In genomic region chr5:138277994-138278393, GRCm38 (mm10) we compare ENCODE assay signal across 15 mouse cellular contexts. TPM values are rescaled to one million over a fixed set of nuclear protein-coding genes. Genes with fewer than 3 reads are reported as not detected.
A peak's percentile ranks its signal among the peaks of the same experiment; 100 is the strongest.
DNase-seq lines count a peak whose midpoint lies in the region; ATAC-seq and TF ChIP-seq lines count a peak whose summit lies in the region.
"Had no signal": no experiment of that assay in that cellular context is flagged by ENCODE, and none has a peak within 500 bp of the region (broad histone marks: within the 10 kb centered on the region; RNA-seq: fewer than 3 reads in every experiment).

No protein-coding gene starts in this region.

- WGBS in intestine, embryonic 15.5 days = 87% methylated on average over 7 of the region's 7 CpGs
- WGBS in intestine, postnatal 0 days = 84% methylated on average over 7 of the region's 7 CpGs
- WGBS in forebrain, postnatal 0 days = 88% methylated on average over 7 of the region's 7 CpGs
- WGBS in limb, embryonic 13.5 days = 84% methylated on average over 7 of the region's 7 CpGs
- 90% methylated on average over 7 of the region's 7 CpGs for WGBS in neural tube, embryonic 14.5 days

- H3K36me3 ChIP-seq in intestine, embryonic 15.5 days = no peaks in the 10 kb centered on the region
- H3K36me3 ChIP-seq in intestine, postnatal 0 days (ENCODE audit: control insufficient read depth, insufficient read depth) = no peaks in the 10 kb centered on the region
- peaks cover 13% of the 10 kb centered on the region; the same call in 1 of the 2 replicates for H3K36me3 ChIP-seq in forebrain, postnatal 0 days (ENCODE audit: insufficient read depth)
- peaks cover 42% of the 10 kb centered on the region for H3K36me3 ChIP-seq in limb, embryonic 13.5 days
- H3K36me3 ChIP-seq in neural tube, embryonic 14.5 days (ENCODE audit: control insufficient read depth, insufficient read depth, low read length) = peaks cover 4% of the 10 kb centered on the region; the same call in 1 of the 2 replicates

- no peak overlapping the region for H3K4me3 ChIP-seq in intestine, embryonic 15.5 days (replicated peaks)
- no peak overlapping the region for H3K4me3 ChIP-seq in intestine, postnatal 0 days (ENCODE audit: low read depth, low read length)
- peak overlapping the region; percentile 70; the same call in 1 of the 2 replicates for H3K4me3 ChIP-seq in forebrain, postnatal 0 days (ENCODE audit: low read depth, low read length)
- H3K4me3 ChIP-seq in limb, embryonic 13.5 days = peak overlapping the region; percentile 78
- peak overlapping the region; percentile 71; the same call in 1 of the 2 replicates for H3K4me3 ChIP-seq in neural tube, embryonic 14.5 days (ENCODE audit: low read depth, low read length)

- H3K9me3 ChIP-seq in intestine, embryonic 15.5 days = no peaks in the 10 kb centered on the region
- H3K9me3 ChIP-seq in intestine, postnatal 0 days (ENCODE audit: control insufficient read depth) = no peaks in the 10 kb centered on the region
- H3K9me3 ChIP-seq in forebrain, postnatal 0 days (ENCODE audit: low read length) = no peaks in the 10 kb centered on the region
- H3K9me3 ChIP-seq in limb, embryonic 13.5 days = peaks cover 6% of the 10 kb centered on the region; the same call in 1 of the 2 replicates
- H3K9me3 ChIP-seq in neural tube, embryonic 14.5 days (ENCODE audit: control insufficient read depth, low read length) = no peaks in the 10 kb centered on the region

- no peak overlapping the region for H3K27ac ChIP-seq in intestine, embryonic 15.5 days
- no peak overlapping the region for H3K27ac ChIP-seq in intestine, postnatal 0 days (ENCODE audit: low read depth, low read length)
- H3K27ac ChIP-seq in forebrain, postnatal 0 days (ENCODE audit: low read depth, low read length) = no peak overlapping the region
- H3K27ac ChIP-seq in limb, embryonic 13.5 days = no peak overlapping the region
- H3K27ac ChIP-seq in neural tube, embryonic 14.5 days (ENCODE audit: low read depth, low read length) = no peak overlapping the region

- DNase-seq in forebrain, postnatal 0 days = no peak
- DNase-seq in gastrocnemius, postnatal 4 days (ENCODE audit: low spot score in 2 of 2) = no peak
- DNase-seq in adrenal gland, adult 18-20 months (ENCODE audit: low spot score in 2 of 2) = no peak
- DNase-seq in Muller cell, postnatal 12 days (ENCODE audit: inconsistent ontology term) = no peak
- DNase-seq: cerebellum, postnatal 14 days; kidney, adult 9 months; layer of hippocampus, adult 9-11 months; lung, postnatal 10 days had no signal

- no peak for TF ChIP-seq CTCF in intestine, postnatal 0 days (IDR thresholded peaks at IDR 0.05; ENCODE audit: low read depth)
- TF ChIP-seq CTCF in forebrain, postnatal 0 days (IDR thresholded peaks at IDR 0.05; ENCODE audit: low read depth) = no peak

- H3K27me3 ChIP-seq in intestine, embryonic 15.5 days (replicated peaks) = no peaks in the 10 kb centered on the region
- no peaks in the 10 kb centered on the region; the same call in 1 of the 2 replicates for H3K27me3 ChIP-seq in intestine, postnatal 0 days (replicated peaks; ENCODE audit: control insufficient read depth, insufficient read depth, low read length)
- no peaks in the 10 kb centered on the region for H3K27me3 ChIP-seq in forebrain, postnatal 0 days (ENCODE audit: insufficient read depth, low read length)
- H3K27me3 ChIP-seq in limb, embryonic 13.5 days = peaks cover 4% of the 10 kb centered on the region; the same call in 1 of the 2 replicates
- no peaks in the 10 kb centered on the region for H3K27me3 ChIP-seq in neural tube, embryonic 14.5 days (ENCODE audit: control insufficient read depth, insufficient read depth, low read length)

- 0 out of 2 replicates have a peak overlapping the region, but pooled peaks have one; percentile 82 for H3K4me2 ChIP-seq in intestine, embryonic 15.5 days (replicated peaks)
- no peak overlapping the region for H3K4me2 ChIP-seq in intestine, postnatal 0 days (replicated peaks; ENCODE audit: low read depth)
- H3K4me2 ChIP-seq in forebrain, postnatal 0 days (ENCODE audit: low read depth) = peak overlapping the region; percentile 61
- peak overlapping the region; percentile 92 for H3K4me2 ChIP-seq in limb, embryonic 13.5 days (replicated peaks)
- peak overlapping the region; percentile 62 for H3K4me2 ChIP-seq in neural tube, embryonic 14.5 days (ENCODE audit: low read depth, low read length)

- no peak overlapping the region for H3K9ac ChIP-seq in intestine, embryonic 15.5 days
- H3K9ac ChIP-seq in intestine, postnatal 0 days (ENCODE audit: low read depth, low read length) = no peak overlapping the region
- no peak overlapping the region for H3K9ac ChIP-seq in forebrain, postnatal 0 days
- H3K9ac ChIP-seq in limb, embryonic 13.5 days = no peak overlapping the region
- no peak overlapping the region for H3K9ac ChIP-seq in neural tube, embryonic 14.5 days (replicated peaks; ENCODE audit: low read depth, low read length)

- H3K4me1 ChIP-seq in intestine, embryonic 15.5 days (replicated peaks) = peaks cover 21% of the 10 kb centered on the region
- no peaks in the 10 kb centered on the region for H3K4me1 ChIP-seq in intestine, postnatal 0 days (replicated peaks; ENCODE audit: control insufficient read depth, insufficient read depth, low read length)
- peaks cover 28% of the 10 kb centered on the region; the same call in 1 of the 2 replicates for H3K4me1 ChIP-seq in forebrain, postnatal 0 days (ENCODE audit: insufficient read depth)
- peaks cover 48% of the 10 kb centered on the region for H3K4me1 ChIP-seq in limb, embryonic 13.5 days
- peaks cover 42% of the 10 kb centered on the region for H3K4me1 ChIP-seq in neural tube, embryonic 14.5 days (ENCODE audit: control insufficient read depth, insufficient read depth, low read length)

- no peak for ATAC-seq in intestine, embryonic 15.5 days
- no peak for ATAC-seq in intestine, postnatal 0 days
- no peak for ATAC-seq in forebrain, postnatal 0 days
- no peak for ATAC-seq in limb, embryonic 13.5 days (ENCODE audit: low FRiP score, low read depth)
- ATAC-seq in neural tube, embryonic 14.5 days (ENCODE audit: low read depth) = no peak

RNA-seq across cellular contexts. Expression of gene Gm43720, which starts 1.8 kb away (rescaled TPM):
- not detected in 2 replicates for polyA plus RNA-seq in intestine, embryonic 15.5 days (2015; fragmentation: Nextera tagmentation; extraction: Ambion mirVana)
- polyA plus RNA-seq in intestine, postnatal 0 days (2015; fragmentation: Nextera tagmentation; extraction: Ambion mirVana) = 0.07 TPM in 2 replicates
- 0.31 and 0.33 TPM in 2 replicates for total RNA-seq in forebrain, postnatal 0 days (2014; rRNA removed)
- 0.04 TPM in 1 of 2 replicates, not detected in the other for polyA plus RNA-seq in forebrain, postnatal 0 days (2015; fragmentation: Nextera tagmentation; extraction: Ambion mirVana)
- polyA plus RNA-seq in limb, embryonic 13.5 days (2015; fragmentation: Nextera tagmentation; extraction: Ambion mirVana) = 0.13 and 0.29 TPM in 2 replicates
- polyA plus RNA-seq in neural tube, embryonic 14.5 days (2014; fragmentation: Nextera tagmentation; extraction: Ambion mirVana) = 0.11 TPM in 1 of 2 replicates, not detected in the other
- total RNA-seq in gastrocnemius, postnatal 4 days (2021) = not detected
- total RNA-seq in adrenal gland, adult 18-20 months (2021) = not detected
- total RNA-seq: gastrocnemius, adult 8-10 months; MEL had no signal
- polyA plus RNA-seq: thymus, postnatal 0 days had no signal

RNA-seq across cellular contexts. Expression of gene Gpc2, which starts 1.8 kb away (rescaled TPM):
- polyA plus RNA-seq in intestine, embryonic 15.5 days (2015; fragmentation: Nextera tagmentation; extraction: Ambion mirVana) = 13.7 and 15.2 TPM in 2 replicates
- polyA plus RNA-seq in intestine, postnatal 0 days (2015; fragmentation: Nextera tagmentation; extraction: Ambion mirVana) = 1.4 TPM in 2 replicates
- 145 and 170 TPM in 2 replicates for total RNA-seq in forebrain, postnatal 0 days (2014; rRNA removed)
- 54.2 and 62.0 TPM in 2 replicates for polyA plus RNA-seq in forebrain, postnatal 0 days (2015; fragmentation: Nextera tagmentation; extraction: Ambion mirVana)
- 52.9 and 55.6 TPM in 2 replicates for polyA plus RNA-seq in limb, embryonic 13.5 days (2015; fragmentation: Nextera tagmentation; extraction: Ambion mirVana)
- 25.7 and 25.8 TPM in 2 replicates for polyA plus RNA-seq in neural tube, embryonic 14.5 days (2014; fragmentation: Nextera tagmentation; extraction: Ambion mirVana)
- 1 to 10 TPM; 1.7 to 3.0 TPM for total RNA-seq in gastrocnemius, postnatal 4 days (2021)
- under 1 TPM; 0.51 to 0.89 TPM for total RNA-seq in adrenal gland, adult 18-20 months (2021)

RNA-seq across cellular contexts. Expression of gene Stag3, which starts 2.0 kb away (rescaled TPM):
- polyA plus RNA-seq in intestine, embryonic 15.5 days (2015; fragmentation: Nextera tagmentation; extraction: Ambion mirVana) = 2.0 and 2.9 TPM in 2 replicates
- polyA plus RNA-seq in intestine, postnatal 0 days (2015; fragmentation: Nextera tagmentation; extraction: Ambion mirVana) = 6.3 and 7.5 TPM in 2 replicates
- total RNA-seq in forebrain, postnatal 0 days (2014; rRNA removed) = 12.0 and 16.9 TPM in 2 replicates
- 4.1 and 5.5 TPM in 2 replicates for polyA plus RNA-seq in forebrain, postnatal 0 days (2015; fragmentation: Nextera tagmentation; extraction: Ambion mirVana)
- 8.2 and 9.4 TPM in 2 replicates for polyA plus RNA-seq in limb, embryonic 13.5 days (2015; fragmentation: Nextera tagmentation; extraction: Ambion mirVana)
- 9.3 and 12.5 TPM in 2 replicates for polyA plus RNA-seq in neural tube, embryonic 14.5 days (2014; fragmentation: Nextera tagmentation; extraction: Ambion mirVana)
- 1 to 10 TPM in 1 of 2 experiments, under 1 TPM in 1; 0.54 to 1.4 TPM for total RNA-seq in gastrocnemius, postnatal 4 days (2021)
- under 1 TPM in 1 of 2 experiments, not detected in 1; 0.13 TPM for total RNA-seq in adrenal gland, adult 18-20 months (2021)
- total RNA-seq: gastrocnemius, adult 8-10 months; MEL had no signal

RNA-seq across cellular contexts. Expression of gene Gal3st4, which starts 5.4 kb away (rescaled TPM):
- polyA plus RNA-seq in intestine, embryonic 15.5 days (2015; fragmentation: Nextera tagmentation; extraction: Ambion mirVana) = 1.0 and 1.4 TPM in 2 replicates
- polyA plus RNA-seq in intestine, postnatal 0 days (2015; fragmentation: Nextera tagmentation; extraction: Ambion mirVana) = 0.63 and 0.65 TPM in 2 replicates
- 0.23 and 0.57 TPM in 2 replicates for total RNA-seq in forebrain, postnatal 0 days (2014; rRNA removed)
- 1.1 and 1.5 TPM in 2 replicates for polyA plus RNA-seq in forebrain, postnatal 0 days (2015; fragmentation: Nextera tagmentation; extraction: Ambion mirVana)
- 3.3 and 4.5 TPM in 2 replicates for polyA plus RNA-seq in limb, embryonic 13.5 days (2015; fragmentation: Nextera tagmentation; extraction: Ambion mirVana)
- polyA plus RNA-seq in neural tube, embryonic 14.5 days (2014; fragmentation: Nextera tagmentation; extraction: Ambion mirVana) = 2.2 and 3.4 TPM in 2 replicates
- under 1 TPM; 0.36 to 0.69 TPM for total RNA-seq in gastrocnemius, postnatal 4 days (2021)
- under 1 TPM in 1 of 2 experiments, not detected in 1; 0.58 TPM for total RNA-seq in adrenal gland, adult 18-20 months (2021)

RNA-seq across cellular contexts. Expression of gene BC037034, which starts 14.2 kb away (rescaled TPM):
- polyA plus RNA-seq in intestine, embryonic 15.5 days (2015; fragmentation: Nextera tagmentation; extraction: Ambion mirVana) = 4.8 and 5.1 TPM in 2 replicates
- 4.4 and 4.8 TPM in 2 replicates for polyA plus RNA-seq in intestine, postnatal 0 days (2015; fragmentation: Nextera tagmentation; extraction: Ambion mirVana)
- total RNA-seq in forebrain, postnatal 0 days (2014; rRNA removed) = 59.6 and 61.3 TPM in 2 replicates
- 14.2 and 16.1 TPM in 2 replicates for polyA plus RNA-seq in forebrain, postnatal 0 days (2015; fragmentation: Nextera tagmentation; extraction: Ambion mirVana)
- polyA plus RNA-seq in limb, embryonic 13.5 days (2015; fragmentation: Nextera tagmentation; extraction: Ambion mirVana) = 4.4 and 5.2 TPM in 2 replicates
- 16.3 and 16.5 TPM in 2 replicates for polyA plus RNA-seq in neural tube, embryonic 14.5 days (2014; fragmentation: Nextera tagmentation; extraction: Ambion mirVana)
- 1 to 10 TPM; 8.0 to 9.5 TPM for total RNA-seq in gastrocnemius, postnatal 4 days (2021)
- total RNA-seq in adrenal gland, adult 18-20 months (2021) = 10 to 100 TPM; 27.7 to 30.1 TPM

Comparison
In these comparisons a context has a peak if more than half of its experiments do, and no peak if none do; other contexts are left out.
1. H3K4me3 ChIP-seq: peak in forebrain, postnatal 0 days (single experiment), limb, embryonic 13.5 days (single experiment) and neural tube, embryonic 14.5 days (single experiment); none in intestine, embryonic 15.5 days (single experiment) and intestine, postnatal 0 days (single experiment).